ENCODE assay signal across 12 mouse cellular contexts in the genomic region with DNA sequence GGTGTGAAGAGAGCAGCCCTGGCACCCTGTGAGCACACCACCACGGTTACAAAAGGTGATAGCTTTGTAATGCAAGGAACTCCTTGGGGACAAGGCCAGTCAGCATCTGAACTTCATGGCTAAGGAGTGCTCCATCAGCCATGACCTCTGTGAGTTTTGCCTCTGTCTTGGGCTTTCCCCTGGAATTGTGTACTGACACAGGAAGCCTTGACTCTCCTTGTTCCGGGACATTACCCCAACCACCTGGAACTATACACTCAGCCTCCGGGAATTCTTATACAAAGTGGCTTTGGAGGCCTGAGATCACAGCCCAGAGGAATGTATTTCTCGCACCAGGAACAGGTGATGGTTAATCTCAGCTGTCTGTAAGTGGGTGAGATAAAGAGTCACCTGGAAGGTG.
"Had no signal": no experiment of that assay in that cellular context is flagged by ENCODE, and none has a peak within 500 bp of the region (broad histone marks: within the 10 kb centered on the region; RNA-seq: fewer than 3 reads in every experiment).

No protein-coding gene starts in this region.

- DNase-seq: kidney, postnatal 14 days; midbrain, embryonic 14.5 days; right cerebral cortex, adult 18-20 months; right cerebral cortex, postnatal 25 days; thymus, postnatal 36 days had no signal

- H3K9ac ChIP-seq: limb, embryonic 15.5 days; liver, embryonic 12.5 days; neural tube, embryonic 15.5 days had no signal

- H3K9me3 ChIP-seq: limb, embryonic 15.5 days; liver, embryonic 12.5 days; neural tube, embryonic 15.5 days had no signal

- ATAC-seq: inflammation-experienced regulatory T-cells, adult 6 months; intestine, postnatal 0 days; liver, embryonic 12.5 days had no signal

- H3K4me2 ChIP-seq: limb, embryonic 15.5 days; liver, embryonic 12.5 days; neural tube, embryonic 15.5 days had no signal

- H3K4me1 ChIP-seq: liver, embryonic 12.5 days had no signal

- H3K27me3 ChIP-seq: limb, embryonic 15.5 days; neural tube, embryonic 15.5 days had no signal

- H3K27ac ChIP-seq: left cerebral cortex, adult 2 months; limb, embryonic 15.5 days; liver, embryonic 12.5 days; neural tube, embryonic 15.5 days had no signal

- H3K4me3 ChIP-seq: left cerebral cortex, adult 2 months; limb, embryonic 15.5 days; liver, embryonic 12.5 days; myocyte; neural tube, embryonic 15.5 days had no signal

- H3K36me3 ChIP-seq: limb, embryonic 15.5 days; liver, embryonic 12.5 days; neural tube, embryonic 15.5 days had no signal
